ENCODE assay signal across 29 mouse cellular contexts in genomic region chr3:53195666-53196107, GRCm38 (mm10).
DNase-seq lines count a peak whose midpoint lies in the region; ATAC-seq and TF ChIP-seq lines count a peak whose summit lies in the region.
"Had no signal": no experiment of that assay in that cellular context is flagged by ENCODE, and none has a peak within 500 bp of the region (broad histone marks: within the 10 kb centered on the region; RNA-seq: fewer than 3 reads in every experiment).

No protein-coding gene starts in this region.

- no peaks in the 10 kb centered on the region for H3K27me3 ChIP-seq in forebrain, embryonic 16.5 days (replicated peaks; ENCODE audit: control insufficient read depth, insufficient read depth, low read length)
- H3K27me3 ChIP-seq in forebrain, embryonic 10.5 days (ENCODE audit: poor library complexity, severe bottlenecking), result no peaks in the 10 kb centered on the region
- H3K27me3 ChIP-seq in midbrain, embryonic 15.5 days (replicated peaks), result no peaks in the 10 kb centered on the region
- H3K27me3 ChIP-seq in midbrain, postnatal 0 days (ENCODE audit: insufficient read depth, low read length), result no peaks in the 10 kb centered on the region
- no peaks in the 10 kb centered on the region for H3K27me3 ChIP-seq in midbrain, embryonic 16.5 days (ENCODE audit: control insufficient read depth, insufficient read depth, low read depth, low read length)
- no peaks in the 10 kb centered on the region for H3K27me3 ChIP-seq in liver, embryonic 12.5 days (replicated peaks)
- H3K27me3 ChIP-seq: CH12.LX; heart, embryonic 13.5 days; hindbrain, embryonic 15.5 days; kidney, embryonic 15.5 days; limb, embryonic 15.5 days had no signal

- no peak for DNase-seq in forebrain, embryonic 10.5 days (ENCODE audit: extremely low spot score, low spot score)
- DNase-seq in midbrain, postnatal 0 days (ENCODE audit: low spot score), result no peak
- DNase-seq in brain, embryonic 14.5 days (ENCODE audit: low read depth), result peak; percentile 85
- DNase-seq: adrenal gland, adult 8-10 months; cerebellum, adult 8-10 months; cerebellum, postnatal 25 days; gastrocnemius, postnatal 10 days; heart, postnatal 10 days; kidney, adult 18-20 months; kidney, postnatal 25 days; lung, adult 2 months; lung, postnatal 10 days; right cerebral cortex, adult 18-20 months; spleen, adult 18-20 months; thymus, adult 18-20 months; thymus, postnatal 36 days had no signal

- no peak overlapping the region for H3K9ac ChIP-seq in forebrain, embryonic 16.5 days (replicated peaks; ENCODE audit: low read depth, low read length)
- no peak overlapping the region for H3K9ac ChIP-seq in midbrain, embryonic 15.5 days
- no peak overlapping the region for H3K9ac ChIP-seq in midbrain, postnatal 0 days (replicated peaks; ENCODE audit: low read length, poor library complexity, severe bottlenecking)
- no peak overlapping the region for H3K9ac ChIP-seq in midbrain, embryonic 16.5 days (ENCODE audit: low read depth, low read length)
- no peak overlapping the region for H3K9ac ChIP-seq in liver, embryonic 12.5 days
- H3K9ac ChIP-seq: heart, embryonic 13.5 days; hindbrain, embryonic 15.5 days; kidney, embryonic 15.5 days; limb, embryonic 15.5 days; liver, embryonic 14.5 days had no signal

- 38% methylated on average over 8 of the region's 8 CpGs for WGBS in forebrain, embryonic 16.5 days
- 94% methylated on average over 8 of the region's 8 CpGs for WGBS in forebrain, embryonic 10.5 days
- 38% methylated on average over 8 of the region's 8 CpGs for WGBS in midbrain, embryonic 15.5 days
- WGBS in midbrain, postnatal 0 days, result 36% methylated on average over 8 of the region's 8 CpGs
- 50% methylated on average over 8 of the region's 8 CpGs for WGBS in midbrain, embryonic 16.5 days
- 74% methylated on average over 8 of the region's 8 CpGs for WGBS in liver, embryonic 12.5 days (ENCODE audit: insufficient replicate concordance)

- no peak overlapping the region for H3K27ac ChIP-seq in forebrain, embryonic 16.5 days (ENCODE audit: low read length)
- H3K27ac ChIP-seq in forebrain, embryonic 10.5 days, result no peak overlapping the region
- H3K27ac ChIP-seq in midbrain, embryonic 15.5 days, result no peak overlapping the region
- H3K27ac ChIP-seq in midbrain, postnatal 0 days (ENCODE audit: low read depth, low read length), result no peak overlapping the region
- no peak overlapping the region for H3K27ac ChIP-seq in midbrain, embryonic 16.5 days (ENCODE audit: low read length)
- no peak overlapping the region for H3K27ac ChIP-seq in liver, embryonic 12.5 days
- H3K27ac ChIP-seq: heart, embryonic 13.5 days; hindbrain, embryonic 15.5 days; kidney, embryonic 15.5 days; layer of hippocampus, adult 2 months; left cerebral cortex, adult 2 months; limb, embryonic 15.5 days; liver, embryonic 14.5 days; macrophage had no signal

- no peak overlapping the region for H3K4me2 ChIP-seq in forebrain, embryonic 16.5 days (ENCODE audit: low read length)
- H3K4me2 ChIP-seq in midbrain, embryonic 15.5 days, result no peak overlapping the region
- H3K4me2 ChIP-seq in midbrain, postnatal 0 days (ENCODE audit: low read depth, low read length, poor library complexity, severe bottlenecking), result no peak overlapping the region
- no peak overlapping the region for H3K4me2 ChIP-seq in midbrain, embryonic 16.5 days (ENCODE audit: low read length)
- no peak overlapping the region for H3K4me2 ChIP-seq in liver, embryonic 12.5 days
- H3K4me2 ChIP-seq: heart, embryonic 13.5 days; hindbrain, embryonic 15.5 days; kidney, embryonic 15.5 days; limb, embryonic 15.5 days had no signal

- H3K4me1 ChIP-seq in forebrain, embryonic 16.5 days (replicated peaks; ENCODE audit: control insufficient read depth, insufficient read depth, low read length), result peaks cover 9% of the 10 kb centered on the region
- peaks cover 5% of the 10 kb centered on the region for H3K4me1 ChIP-seq in forebrain, embryonic 10.5 days
- H3K4me1 ChIP-seq in midbrain, embryonic 15.5 days, result peaks cover 6% of the 10 kb centered on the region; the same call in 1 of the 2 replicates
- H3K4me1 ChIP-seq in midbrain, postnatal 0 days (ENCODE audit: insufficient read depth, low read length), result no peaks in the 10 kb centered on the region; the same call in 1 of the 2 replicates
- peaks cover 9% of the 10 kb centered on the region; the same call in 1 of the 2 replicates for H3K4me1 ChIP-seq in midbrain, embryonic 16.5 days (ENCODE audit: control insufficient read depth, insufficient read depth, low read length)
- no peaks in the 10 kb centered on the region for H3K4me1 ChIP-seq in liver, embryonic 12.5 days

- no peak for TF ChIP-seq POLR2A in brain, embryonic 14.5 days (IDR thresholded peaks at IDR 0.05; ENCODE audit: borderline replicate concordance, extremely low read depth, insufficient read depth, insufficient read length, poor library complexity, severe bottlenecking)

- no peak overlapping the region for H3K4me3 ChIP-seq in forebrain, embryonic 16.5 days (replicated peaks; ENCODE audit: low read length)
- H3K4me3 ChIP-seq in forebrain, embryonic 10.5 days, result no peak overlapping the region
- no peak overlapping the region for H3K4me3 ChIP-seq in midbrain, embryonic 15.5 days
- H3K4me3 ChIP-seq in midbrain, postnatal 0 days (ENCODE audit: low read depth, low read length), result no peak overlapping the region
- H3K4me3 ChIP-seq in midbrain, embryonic 16.5 days (ENCODE audit: low read depth, low read length), result no peak overlapping the region
- no peak overlapping the region for H3K4me3 ChIP-seq in liver, embryonic 12.5 days
- H3K4me3 ChIP-seq: heart, embryonic 13.5 days; hindbrain, embryonic 15.5 days; kidney, embryonic 15.5 days; layer of hippocampus, adult 2 months; left cerebral cortex, adult 2 months; limb, embryonic 15.5 days had no signal

- ATAC-seq in forebrain, embryonic 16.5 days, result peak; percentile 77
- peak; percentile 56; the same call in 1 of the 2 replicates for ATAC-seq in midbrain, embryonic 15.5 days (replicated peaks)
- no peak for ATAC-seq in midbrain, postnatal 0 days (ENCODE audit: low FRiP score)
- ATAC-seq in midbrain, embryonic 16.5 days, result peak; percentile 68
- ATAC-seq in liver, embryonic 12.5 days, result no peak

- no peak for TF ChIP-seq CTCF in midbrain, postnatal 0 days (IDR thresholded peaks at IDR 0.05)
- TF ChIP-seq CTCF in brain, embryonic 14.5 days (IDR thresholded peaks at IDR 0.05; ENCODE audit: borderline replicate concordance, extremely low read depth, insufficient read depth, insufficient read length), result no peak

- no peaks in the 10 kb centered on the region for H3K36me3 ChIP-seq in forebrain, embryonic 16.5 days (ENCODE audit: control insufficient read depth, insufficient read depth)
- no peaks in the 10 kb centered on the region for H3K36me3 ChIP-seq in forebrain, embryonic 10.5 days (replicated peaks)
- no peaks in the 10 kb centered on the region for H3K36me3 ChIP-seq in midbrain, embryonic 15.5 days (replicated peaks)
- H3K36me3 ChIP-seq in midbrain, postnatal 0 days (ENCODE audit: insufficient read depth, low read length), result no peaks in the 10 kb centered on the region
- H3K36me3 ChIP-seq in midbrain, embryonic 16.5 days (ENCODE audit: control insufficient read depth, insufficient read depth, low read length), result no peaks in the 10 kb centered on the region
- H3K36me3 ChIP-seq in liver, embryonic 12.5 days, result no peaks in the 10 kb centered on the region
- H3K36me3 ChIP-seq: heart, embryonic 13.5 days; hindbrain, embryonic 15.5 days; kidney, embryonic 15.5 days; limb, embryonic 15.5 days had no signal

- no peaks in the 10 kb centered on the region for H3K9me3 ChIP-seq in forebrain, embryonic 16.5 days (ENCODE audit: control insufficient read depth, low read length)
- no peaks in the 10 kb centered on the region for H3K9me3 ChIP-seq in forebrain, embryonic 10.5 days
- no peaks in the 10 kb centered on the region for H3K9me3 ChIP-seq in midbrain, embryonic 15.5 days
- H3K9me3 ChIP-seq in midbrain, postnatal 0 days (ENCODE audit: low read length), result no peaks in the 10 kb centered on the region
- H3K9me3 ChIP-seq in midbrain, embryonic 16.5 days (replicated peaks; ENCODE audit: control insufficient read depth, low read length, poor library complexity, severe bottlenecking), result no peaks in the 10 kb centered on the region
- no peaks in the 10 kb centered on the region for H3K9me3 ChIP-seq in liver, embryonic 12.5 days (replicated peaks)
- H3K9me3 ChIP-seq: heart, embryonic 13.5 days; hindbrain, embryonic 15.5 days; kidney, embryonic 15.5 days; limb, embryonic 15.5 days had no signal

Comparison
In these comparisons a context has a peak if more than half of its experiments do, and no peak if none do; other contexts are left out.
1. ATAC-seq: peak in forebrain, embryonic 16.5 days (single experiment), midbrain, embryonic 15.5 days (single experiment) and midbrain, embryonic 16.5 days (single experiment); none in midbrain, postnatal 0 days (single experiment) and liver, embryonic 12.5 days (single experiment).